Mouse (Mus musculus) forebrain, postnatal 0 days (tissue): ENCODE results near the gene Rab3il1. TPM values are rescaled to one million over a fixed set of nuclear protein-coding genes. Genes with fewer than 3 reads are reported as not detected.

Experiments
- ATAC-seq: fragments of 200-750 bp; cut with Nextera tagmentation; 2 replicates; pipeline ENCODE4 v1.8.0; 2017; ENCODE audit warnings: mild to moderate bottlenecking, moderate library complexity
- DNase-seq: peaks from one replicate; pipeline ENCODE4 v3.0.0-alpha.2; 2015
- H3K27ac ChIP-seq: fragments of 300-500 bp; sonication (generic); 2 replicates; pipeline ENCODE4 v1.5.1; 2014; ENCODE audit warnings: low read depth, mild to moderate bottlenecking, antibody characterized with exemption, low read length, moderate library complexity, mixed read lengths
- H3K27me3 ChIP-seq: fragments of 300-500 bp; sonication (generic); 2 replicates; pipeline ENCODE4 v1.6.1; 2014; ENCODE audit warnings: mild to moderate bottlenecking, low read length, mixed read lengths; ENCODE audit not compliant: insufficient read depth
- H3K36me3 ChIP-seq: fragments of 300-500 bp; sonication (generic); 2 replicates; pipeline ENCODE4 v1.6.1; 2014; ENCODE audit warnings: mild to moderate bottlenecking, moderate library complexity; ENCODE audit not compliant: insufficient read depth
- H3K4me1 ChIP-seq: fragments of 300-500 bp; sonication (generic); 2 replicates; pipeline ENCODE4 v1.6.1; 2014; ENCODE audit warnings: antibody characterized with exemption; ENCODE audit not compliant: insufficient read depth
- H3K4me2 ChIP-seq: fragments of 300-500 bp; sonication (generic); 2 replicates; pipeline ENCODE4 v1.6.1; 2014; ENCODE audit warnings: low read depth, mild to moderate bottlenecking, moderate library complexity
- H3K4me3 ChIP-seq: fragments of 300-500 bp; sonication (generic); 2 replicates; pipeline ENCODE4 v1.5.1; 2014; ENCODE audit warnings: low read depth, low read length, mixed read lengths
- H3K9ac ChIP-seq: fragments of 300-500 bp; sonication (generic); 2 replicates; pipeline ENCODE4 v1.6.1; 2014; ENCODE audit warnings: mild to moderate bottlenecking
- H3K9me3 ChIP-seq: fragments of 300-500 bp; sonication (generic); 2 replicates; pipeline ENCODE4 v1.6.1; 2016; ENCODE audit warnings: low read length
- CTCF ChIP-seq: sonication (generic); IDR thresholded peaks from 2 replicates; pipeline ENCODE4 v1.5.1; 2016; ENCODE audit warnings: antibody characterized with exemption, control low read depth, low read depth
- WGBS: fragments of 180-500 bp; shearing (Covaris S2); extraction: QIAGEN DNeasy Blood & Tissue Kit; methylation state at CpG from one replicate; pipeline ENCODE4 v1.1.7; 2014; 5-methylcytosine and 5-hydroxymethylcytosine counted together
- polyA plus RNA-seq: library from polyadenylated mRNA; unstranded; fragments of >200 nt; fragmentation: Nextera tagmentation; extraction: Ambion mirVana; gene quantifications from 2 replicates; pipeline ENCODE4 v1.2.1, GENCODE M21; 2015
- total RNA-seq: library from RNA; depleted of rRNA; stranded (reverse); fragments of >200 nt; gene quantifications from 2 replicates; pipeline ENCODE4 v1.2.3, GENCODE M21; 2014

The Rab3il1 gene
- total and polyA plus RNA-seq, 2 experiments from 2014 or later, result 19.9 to 20.0 TPM

DNA sequence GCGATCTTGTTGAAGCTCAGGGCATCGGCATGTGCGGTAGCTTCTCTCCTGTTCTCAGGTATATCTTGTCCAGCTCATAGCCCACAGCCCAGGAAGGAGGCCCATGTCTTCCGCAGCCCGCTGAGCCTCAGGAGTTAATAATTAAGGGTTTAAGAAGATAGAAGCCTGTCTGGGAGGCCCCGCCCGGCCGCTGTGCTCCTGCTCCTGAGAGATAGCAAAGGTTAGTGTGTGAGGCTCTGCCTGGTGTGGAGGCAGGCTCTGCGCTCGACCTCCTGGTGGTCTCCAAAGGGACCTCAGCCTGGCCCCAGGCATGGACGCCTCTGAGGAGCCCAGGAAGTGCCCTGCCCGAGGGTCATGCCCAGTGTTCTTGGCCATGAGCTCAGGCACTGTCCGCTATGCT, 13.4 kb downstream of the Rab3il1 start:
- no peak for DNase-seq
- H3K27ac ChIP-seq, result no peak overlapping the region
- ATAC-seq, result no peak
- no peak overlapping the region for H3K4me2 ChIP-seq
- no peak overlapping the region for H3K9ac ChIP-seq
- peaks cover 5% of the 10 kb centered on the region; the same call in 1 of the 2 replicates for H3K4me1 ChIP-seq
- no peaks in the 10 kb centered on the region for H3K27me3 ChIP-seq
- no peak for TF ChIP-seq CTCF
- H3K9me3 ChIP-seq, result no peaks in the 10 kb centered on the region
- no peaks in the 10 kb centered on the region for H3K36me3 ChIP-seq
- no peak overlapping the region for H3K4me3 ChIP-seq
- 83% methylated on average over 13 of the region's 13 CpGs for WGBS

DNA sequence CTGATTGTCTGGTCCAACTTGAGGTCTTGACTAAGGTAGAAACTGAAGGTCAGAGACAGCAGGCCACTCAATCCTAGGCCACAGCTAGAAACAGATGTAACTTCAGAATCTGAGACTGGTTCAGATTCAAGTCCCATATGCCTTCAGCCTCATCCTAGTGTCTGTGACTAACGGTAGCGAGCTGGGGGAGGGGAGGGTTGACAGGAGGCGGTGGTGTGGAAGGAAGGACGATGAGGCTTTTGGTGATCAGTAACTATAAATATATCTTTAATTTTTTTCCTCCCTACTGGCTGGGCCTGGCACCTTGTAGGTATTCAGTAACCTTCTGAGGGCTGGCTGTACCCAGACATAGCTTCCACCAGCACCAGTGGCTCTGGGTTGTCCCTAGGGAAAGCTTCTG, 14.0 kb downstream of the Rab3il1 start:
- H3K9ac ChIP-seq, result no peak overlapping the region
- no peak for ATAC-seq
- H3K4me3 ChIP-seq, result no peak overlapping the region
- WGBS, result 73% methylated on average over 4 of the region's 4 CpGs
- H3K27me3 ChIP-seq, result no peaks in the 10 kb centered on the region
- TF ChIP-seq CTCF, result no peak
- no peaks in the 10 kb centered on the region for H3K9me3 ChIP-seq
- no peak overlapping the region for H3K4me2 ChIP-seq
- peaks cover 5% of the 10 kb centered on the region; the same call in 1 of the 2 replicates for H3K4me1 ChIP-seq
- DNase-seq, result no peak
- H3K36me3 ChIP-seq, result no peaks in the 10 kb centered on the region
- H3K27ac ChIP-seq, result no peak overlapping the region

DNA sequence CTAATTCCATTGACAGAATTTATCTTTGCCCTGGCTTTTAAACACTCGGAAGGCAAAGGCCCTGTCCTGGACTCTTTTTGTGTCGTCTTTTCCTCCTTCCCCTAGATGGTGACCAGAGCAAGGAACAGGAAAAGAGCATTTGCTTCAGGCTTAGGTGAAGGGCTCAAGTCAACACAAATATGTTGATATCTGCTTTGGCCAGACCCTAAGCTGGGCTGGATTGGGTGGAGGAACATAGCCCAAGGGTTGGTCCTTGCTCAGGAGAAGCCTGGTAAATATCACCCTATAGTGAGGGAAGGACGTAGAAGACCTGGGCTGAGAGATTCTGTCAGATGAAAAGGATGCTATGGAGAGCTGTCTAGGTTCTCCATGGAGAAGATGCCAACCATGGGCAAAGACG, 14.7 kb downstream of the Rab3il1 start:
- Histone ChIP-seq H3K9ac (no peak overlapping the region), H3K36me3 (no peaks in the 10 kb centered on the region), H3K4me1 (peaks cover 5% of the 10 kb centered on the region; the same call in 1 of the 2 replicates), H3K4me2 (no peak overlapping the region), H3K9me3 (no peaks in the 10 kb centered on the region), H3K4me3 (no peak overlapping the region), H3K27me3 (no peaks in the 10 kb centered on the region), H3K27ac (no peak overlapping the region)
- ATAC-seq (no peak), DNase-seq (no peak)
- 92% methylated on average over 4 of the region's 4 CpGs for WGBS
- no peak for TF ChIP-seq CTCF

DNA sequence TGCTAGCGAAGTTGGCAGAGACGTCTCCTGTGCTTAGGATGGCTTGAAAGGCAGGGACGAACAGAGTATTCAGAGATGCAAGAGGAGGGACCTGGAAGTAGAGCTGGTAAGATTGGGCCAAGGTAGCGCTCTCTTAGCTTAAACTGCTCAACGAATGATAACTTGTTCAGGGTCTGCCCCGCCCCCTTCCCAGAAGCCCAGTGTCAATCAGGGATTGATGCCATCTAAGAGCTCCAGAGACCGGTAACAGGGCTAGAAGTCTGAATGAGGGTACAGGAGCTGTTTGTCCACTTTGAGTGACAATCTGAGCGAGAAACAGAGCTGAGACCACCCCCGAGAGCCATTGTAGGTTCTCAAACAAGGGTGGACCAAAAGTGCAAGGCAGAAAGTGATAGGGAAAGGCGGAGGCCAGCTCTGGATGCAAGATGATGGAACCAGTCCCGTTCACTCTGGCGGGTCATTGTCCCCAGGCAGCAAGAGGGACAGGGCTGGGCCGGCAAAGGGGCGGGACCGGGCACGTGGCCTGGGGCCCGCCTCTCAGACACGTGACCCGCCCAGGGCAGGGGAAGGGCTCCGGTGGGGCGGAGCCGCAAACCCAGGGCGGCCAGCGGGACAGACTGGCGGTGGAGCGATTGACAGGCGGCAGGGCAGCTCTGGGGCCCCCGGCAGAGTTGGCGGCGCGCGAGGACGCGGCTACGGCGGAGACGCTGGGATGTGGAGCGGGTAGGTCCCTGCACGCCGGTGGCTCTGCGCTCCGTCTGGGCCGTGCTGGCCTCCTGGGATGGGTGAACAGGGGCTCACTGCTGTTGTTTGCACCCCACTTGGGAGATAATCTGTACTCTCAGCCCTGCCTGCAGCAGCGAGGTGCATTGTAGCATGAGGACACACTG, 16.4 kb downstream of the Rab3il1 start:
- TF ChIP-seq CTCF, result no peak
- Histone ChIP-seq H3K9me3 (no peaks in the 10 kb centered on the region), H3K9ac (peak overlapping the region; percentile 62), H3K4me1 (peaks cover 5% of the 10 kb centered on the region; the same call in 1 of the 2 replicates), H3K27me3 (no peaks in the 10 kb centered on the region), H3K4me3 (peak overlapping the region; percentile 56), H3K4me2 (peak overlapping the region; percentile 94), H3K36me3 (no peaks in the 10 kb centered on the region), H3K27ac (no peak overlapping the region; the same call in 1 of the 2 replicates)
- ATAC-seq, result peak; percentile 94
- WGBS, result 4% methylated on average over 44 of the region's 44 CpGs
- peak; percentile 75 for DNase-seq

- Histone ChIP-seq H3K36me3 (no peaks in the 10 kb centered on the region), H3K4me1 (peaks cover 5% of the 10 kb centered on the region; the same call in 1 of the 2 replicates), H3K9ac (peak overlapping the region; percentile 62), H3K27me3 (no peaks in the 10 kb centered on the region), H3K4me2 (peak overlapping the region; percentile 94), H3K9me3 (no peaks in the 10 kb centered on the region), H3K27ac (no peak overlapping the region), H3K4me3 (peak overlapping the region; percentile 56)
- ATAC-seq (peak; percentile 40; the same call in 1 of the 2 replicates), DNase-seq (no peak)
- WGBS, result 2% methylated on average over 3 of the region's 3 CpGs
- TF ChIP-seq CTCF, result no peak
These were observed 17.0 kb downstream of the Rab3il1 start for GRCm38 (mm10) chr19:10018527-10018818.

- H3K4me3 ChIP-seq, result peak overlapping the region; percentile 56
These were observed 17.8 kb downstream of the Rab3il1 start for GRCm38 (mm10) chr19:10019214-10019760.

DNA sequence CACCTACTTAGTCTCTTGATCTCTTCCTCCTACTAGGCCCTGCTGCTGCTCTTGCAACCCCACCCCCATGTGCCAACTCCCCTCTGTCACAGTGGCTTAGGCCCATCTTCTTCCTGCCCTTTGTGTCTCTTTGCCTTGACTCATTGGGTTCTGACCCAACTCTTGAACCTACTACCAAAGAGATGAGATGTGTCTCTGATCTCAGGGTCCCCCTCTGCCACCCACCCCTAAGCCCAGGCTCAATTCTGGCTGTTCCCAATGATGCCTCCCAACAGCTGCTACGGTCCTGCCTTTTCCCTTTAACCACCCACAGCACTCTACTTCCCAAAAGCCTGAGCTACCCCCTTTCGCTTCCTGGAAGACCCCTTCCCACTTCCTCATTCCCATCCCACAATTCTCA, 20.5 kb downstream of the Rab3il1 start:
- DNase-seq (no peak), ATAC-seq (no peak)
- TF ChIP-seq CTCF, result no peak
- H3K36me3 ChIP-seq, result no peaks in the 10 kb centered on the region
- H3K4me2 ChIP-seq, result no peak overlapping the region
- no peak overlapping the region for H3K27ac ChIP-seq
- no peak overlapping the region for H3K9ac ChIP-seq
- H3K9me3 ChIP-seq, result no peaks in the 10 kb centered on the region
- 88% methylated on average over 2 of the region's 2 CpGs for WGBS
- peaks cover 5% of the 10 kb centered on the region; the same call in 1 of the 2 replicates for H3K4me1 ChIP-seq
- H3K27me3 ChIP-seq, result no peaks in the 10 kb centered on the region
- H3K4me3 ChIP-seq, result no peak overlapping the region

More at GRCm38 (mm10) chr19:10019214-10019760, 17.8 kb downstream of the Rab3il1 start:
- H3K27me3 ChIP-seq, result no peaks in the 10 kb centered on the region
- no peaks in the 10 kb centered on the region for H3K9me3 ChIP-seq
- DNase-seq (no peak), ATAC-seq (no peak)
- no peak overlapping the region for H3K27ac ChIP-seq
- 81% methylated on average over 4 of the region's 4 CpGs for WGBS
- no peak for TF ChIP-seq CTCF
- H3K4me1 ChIP-seq, result peaks cover 5% of the 10 kb centered on the region; the same call in 1 of the 2 replicates
- H3K36me3 ChIP-seq, result no peaks in the 10 kb centered on the region
- H3K9ac ChIP-seq, result no peak overlapping the region
- H3K4me2 ChIP-seq, result peak overlapping the region; percentile 94
